Mouse (Mus musculus): ENCODE measurements around the gene Cr1l.

DNA sequence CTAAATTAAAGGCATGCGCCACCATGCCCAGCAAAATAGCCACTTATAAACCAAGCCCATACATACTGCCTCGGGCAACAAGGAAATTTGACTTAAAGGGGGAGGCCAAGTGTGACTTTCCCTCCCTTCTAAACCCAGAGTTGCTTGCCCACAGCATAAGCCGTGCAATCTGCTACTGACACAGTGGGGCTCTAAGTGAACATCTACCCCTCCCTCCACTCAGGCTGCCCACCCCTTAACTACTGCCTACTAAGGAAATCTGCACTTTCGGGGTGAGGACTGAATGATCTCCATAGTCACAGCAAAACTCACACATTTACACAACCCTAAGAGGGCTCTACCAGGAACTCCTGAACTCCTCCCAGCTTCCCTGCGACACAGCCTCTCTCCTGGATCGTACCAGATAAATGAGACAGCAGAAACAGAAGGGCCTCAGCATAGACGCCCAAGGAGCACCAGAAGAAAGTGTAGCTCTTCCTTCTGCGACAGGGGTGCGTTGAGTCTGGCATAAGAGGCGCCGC, 39.6 kb downstream of the Cr1l start:
- TF ChIP-seq CTCF (IDR thresholded peaks at IDR 0.05; ENCODE audit: low read depth) (no peak), EP300 (IDR thresholded peaks at IDR 0.05; ENCODE audit: low read depth) (no peak)

All from heart, postnatal 0 days (tissue).